Mouse (Mus musculus): ENCODE measurements at regions not wholly inside any gene's neighbourhood (a gene's known extent, or its start where the extent isn't known, plus 50 kb on each side); places are given as distances from the start of the nearest gene placed in this dataset.

DNA sequence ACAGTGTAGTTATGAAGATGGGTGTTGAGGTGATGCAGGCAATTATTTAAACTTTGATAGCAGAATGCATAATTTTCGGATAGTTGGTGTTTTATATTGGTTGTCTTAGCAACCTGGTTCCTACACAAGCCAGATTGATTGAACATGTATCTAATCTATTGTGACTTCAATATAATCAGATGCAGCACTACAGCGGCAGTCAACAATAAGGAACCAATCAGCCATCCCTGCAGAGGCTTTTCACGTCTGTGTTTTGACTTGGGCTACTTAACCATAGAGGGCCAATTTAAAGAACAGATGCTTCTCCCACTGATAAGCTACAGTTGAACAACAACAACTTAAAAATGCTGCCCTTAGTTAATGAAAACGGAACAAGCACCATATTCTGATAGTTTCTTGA lies 267.8 kb downstream of the Lmo7 start:
- no peak for DNase-seq (ENCODE audit: low read depth, low spot score)

DNA sequence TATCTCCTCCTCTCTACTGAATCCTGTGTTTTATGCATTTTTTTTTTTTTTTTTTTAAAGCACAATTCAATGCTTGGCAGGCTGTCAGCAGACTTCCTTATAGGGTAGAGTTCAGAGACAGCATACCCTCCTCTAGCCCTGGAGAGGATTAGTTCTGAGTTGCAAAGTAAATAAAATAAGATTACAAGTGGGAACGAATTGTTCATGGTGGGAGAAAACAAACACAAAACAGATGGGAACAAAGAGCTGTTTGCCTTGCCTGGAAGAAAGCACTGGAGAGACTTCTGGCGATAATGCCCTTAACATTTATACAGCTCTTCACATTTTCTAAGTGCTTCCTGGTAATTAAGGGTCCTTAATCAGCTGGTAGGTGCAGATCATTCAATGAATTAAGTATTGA lies 254.6 kb downstream of the Lmo7 start:
- no peak for DNase-seq (ENCODE audit: low read depth, low spot score)
